Mouse (Mus musculus): ENCODE results near the gene Sox5. TPM values are rescaled to one million over a fixed set of nuclear protein-coding genes. Genes with fewer than 3 reads are reported as not detected.

The Sox5 gene
- total and polyA plus RNA-seq, 2 experiments from 2014 or later, result 2.1 to 3.2 TPM

DNA sequence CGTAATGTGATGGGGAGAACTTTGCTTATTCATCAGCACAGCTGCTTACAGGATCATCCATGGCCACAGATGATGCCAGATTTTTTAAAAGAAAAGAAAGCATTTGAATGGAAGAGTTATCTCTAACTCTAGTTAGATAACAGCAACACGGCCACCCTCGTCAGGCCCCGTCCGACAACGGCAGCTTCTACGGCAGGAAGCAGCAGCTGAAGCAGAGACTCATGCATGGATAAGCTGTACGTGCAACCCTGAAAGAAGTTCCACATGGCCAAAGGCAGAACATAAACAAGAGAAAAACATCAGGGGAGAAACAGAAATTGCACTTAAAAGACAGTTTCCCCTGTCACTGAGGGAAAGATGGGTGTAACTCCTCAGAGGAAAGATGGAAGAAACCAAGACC is 94.1 kb downstream of the Sox5 start:
- no peak overlapping the region for H3K27ac ChIP-seq (ENCODE audit: low read depth)
- TF ChIP-seq EP300 (IDR thresholded peaks at IDR 0.05; ENCODE audit: low read depth), result no peak
- TF ChIP-seq CTCF (IDR thresholded peaks at IDR 0.05; ENCODE audit: low read depth), result no peak
- H3K9me3 ChIP-seq (replicated peaks; ENCODE audit: control insufficient read depth, low read length), result no peaks in the 10 kb centered on the region
- H3K4me2 ChIP-seq (ENCODE audit: low read depth, low read length), result no peak overlapping the region
- no peaks in the 10 kb centered on the region for H3K27me3 ChIP-seq (ENCODE audit: control insufficient read depth, insufficient read depth, low read length)
- H3K9ac ChIP-seq (replicated peaks; ENCODE audit: low read depth, low read length), result no peak overlapping the region
- 32% methylated on average over 8 of the region's 8 CpGs for WGBS
- ATAC-seq (ENCODE audit: insufficient read depth, low read depth), result no peak
- no peaks in the 10 kb centered on the region for H3K36me3 ChIP-seq (replicated peaks; ENCODE audit: control insufficient read depth, insufficient read depth, low read length)
- DNase-seq (ENCODE audit: low spot score), result no peak
- H3K4me1 ChIP-seq (ENCODE audit: control insufficient read depth, insufficient read depth), result no peaks in the 10 kb centered on the region
- H3K4me3 ChIP-seq (ENCODE audit: low read depth, low read length), result no peak overlapping the region

DNA sequence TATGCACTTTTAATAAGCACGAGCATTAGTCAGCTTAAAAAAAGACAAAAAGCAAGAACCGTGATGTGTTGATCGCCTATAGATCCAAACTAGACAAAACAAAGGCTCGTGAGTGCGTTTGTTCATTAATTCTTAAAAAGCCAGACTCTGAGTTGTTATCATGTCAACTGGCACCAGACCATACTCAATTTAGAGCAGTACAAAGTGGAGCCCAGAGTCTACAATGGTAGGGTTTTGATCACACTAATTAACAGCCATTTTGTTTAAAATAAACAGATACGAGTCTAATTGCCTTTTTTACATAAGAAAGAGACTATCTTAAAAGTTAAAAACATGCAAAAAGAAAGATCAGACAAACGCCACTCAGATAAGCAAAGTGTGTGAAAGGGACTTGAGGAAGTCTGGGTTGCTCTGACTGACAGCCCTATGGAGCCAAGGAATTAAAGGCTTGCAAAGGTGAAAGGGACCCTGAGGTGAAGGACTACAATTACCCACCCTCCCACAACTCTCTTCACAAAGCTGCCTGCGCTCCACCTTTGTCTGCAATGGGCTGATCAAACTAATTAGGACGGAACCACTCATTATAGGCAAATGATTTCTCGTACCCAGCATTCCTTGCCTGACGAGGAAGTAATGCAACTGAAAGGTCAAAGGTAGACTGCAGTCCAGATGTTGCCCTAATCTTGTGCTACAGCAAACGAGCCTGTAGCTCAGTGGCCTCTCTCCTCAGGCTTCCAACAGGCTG is 100.6 kb downstream of the Sox5 start:
- Histone ChIP-seq H3K4me1 (ENCODE audit: control insufficient read depth, insufficient read depth) (no peaks in the 10 kb centered on the region), H3K9me3 (replicated peaks; ENCODE audit: control insufficient read depth, low read length) (no peaks in the 10 kb centered on the region), H3K4me3 (ENCODE audit: low read depth, low read length) (no peak overlapping the region), H3K27ac (ENCODE audit: low read depth) (no peak overlapping the region), H3K36me3 (replicated peaks; ENCODE audit: control insufficient read depth, insufficient read depth, low read length) (no peaks in the 10 kb centered on the region), H3K9ac (replicated peaks; ENCODE audit: low read depth, low read length) (no peak overlapping the region), H3K27me3 (ENCODE audit: control insufficient read depth, insufficient read depth, low read length) (no peaks in the 10 kb centered on the region), H3K4me2 (ENCODE audit: low read depth, low read length) (no peak overlapping the region)
- TF ChIP-seq EP300 (IDR thresholded peaks at IDR 0.05; ENCODE audit: low read depth) (no peak), CTCF (IDR thresholded peaks at IDR 0.05; ENCODE audit: low read depth) (no peak)
- 67% methylated on average over 12 of the region's 12 CpGs for WGBS
- ATAC-seq (ENCODE audit: insufficient read depth, low read depth) (no peak), DNase-seq (ENCODE audit: low spot score) (no peak)

DNA sequence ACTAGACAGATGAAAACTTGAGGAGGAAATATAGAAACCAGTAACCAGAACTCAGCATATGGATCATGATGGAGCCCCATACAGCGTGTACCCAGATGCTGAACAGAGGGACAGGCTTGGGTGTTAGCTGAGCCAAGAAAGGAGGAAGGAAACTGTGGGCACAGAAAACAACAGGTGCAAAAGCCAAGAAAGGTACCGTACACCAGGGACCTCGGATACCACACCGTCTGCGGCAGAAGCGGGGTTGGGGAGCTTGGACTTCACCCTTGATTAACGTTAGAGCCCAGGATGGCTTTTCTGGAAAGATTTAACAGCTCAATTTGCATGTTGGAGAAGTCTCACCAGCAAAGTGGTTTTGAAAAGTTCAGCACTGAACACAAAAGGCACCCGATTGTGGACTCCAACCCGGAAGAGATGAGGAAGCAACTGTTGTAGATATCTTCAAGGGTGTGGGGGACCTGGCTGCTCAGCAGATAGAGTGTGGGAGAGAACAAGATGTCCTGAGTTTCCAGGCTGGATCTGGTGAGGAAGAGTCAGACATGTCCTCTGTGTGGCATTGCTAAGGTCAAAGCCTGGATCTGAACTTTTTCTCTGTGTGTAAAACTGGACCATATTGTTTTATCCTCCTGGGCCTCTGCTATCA is 104.2 kb downstream of the Sox5 start:
- TF ChIP-seq CTCF (IDR thresholded peaks at IDR 0.05; ENCODE audit: low read depth) (no peak), EP300 (IDR thresholded peaks at IDR 0.05; ENCODE audit: low read depth) (no peak)
- Histone ChIP-seq H3K4me3 (ENCODE audit: low read depth, low read length) (no peak overlapping the region), H3K27ac (ENCODE audit: low read depth) (no peak overlapping the region), H3K9me3 (replicated peaks; ENCODE audit: control insufficient read depth, low read length) (no peaks in the 10 kb centered on the region), H3K36me3 (replicated peaks; ENCODE audit: control insufficient read depth, insufficient read depth, low read length) (no peaks in the 10 kb centered on the region), H3K4me2 (ENCODE audit: low read depth, low read length) (no peak overlapping the region), H3K27me3 (ENCODE audit: control insufficient read depth, insufficient read depth, low read length) (no peaks in the 10 kb centered on the region), H3K9ac (replicated peaks; ENCODE audit: low read depth, low read length) (no peak overlapping the region), H3K4me1 (ENCODE audit: control insufficient read depth, insufficient read depth) (no peaks in the 10 kb centered on the region)
- WGBS, result 82% methylated on average over 9 of the region's 9 CpGs
- DNase-seq (ENCODE audit: low spot score), result no peak
- ATAC-seq (ENCODE audit: insufficient read depth, low read depth), result no peak

DNA sequence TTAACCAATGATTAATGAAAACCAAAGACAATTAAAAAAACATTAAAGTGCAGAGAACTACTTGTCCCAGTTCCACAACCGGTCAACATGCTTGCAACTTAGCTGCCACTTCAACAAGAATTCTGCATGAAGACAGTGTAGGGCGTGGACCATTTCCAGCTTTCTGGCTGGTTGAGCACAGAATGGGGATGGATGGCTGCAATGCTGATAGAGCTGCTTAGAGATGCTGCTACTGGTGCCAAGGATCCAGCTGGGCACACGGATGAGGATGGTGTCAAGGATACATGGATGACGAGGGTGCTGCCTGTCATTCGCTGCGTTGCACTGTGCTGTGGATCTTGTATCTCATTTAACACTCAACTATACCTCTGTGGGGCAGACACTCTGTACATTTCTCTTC is 106.7 kb downstream of the Sox5 start:
- H3K27me3 ChIP-seq (ENCODE audit: control insufficient read depth, insufficient read depth, low read length), result no peaks in the 10 kb centered on the region
- H3K9me3 ChIP-seq (replicated peaks; ENCODE audit: control insufficient read depth, low read length), result no peaks in the 10 kb centered on the region
- no peak overlapping the region for H3K9ac ChIP-seq (replicated peaks; ENCODE audit: low read depth, low read length)
- DNase-seq (ENCODE audit: low spot score) (no peak), ATAC-seq (ENCODE audit: insufficient read depth, low read depth) (no peak)
- H3K36me3 ChIP-seq (replicated peaks; ENCODE audit: control insufficient read depth, insufficient read depth, low read length), result no peaks in the 10 kb centered on the region
- no peak overlapping the region for H3K27ac ChIP-seq (ENCODE audit: low read depth)
- H3K4me1 ChIP-seq (ENCODE audit: control insufficient read depth, insufficient read depth), result no peaks in the 10 kb centered on the region
- WGBS, result 85% methylated on average over 6 of the region's 6 CpGs
- no peak overlapping the region for H3K4me2 ChIP-seq (ENCODE audit: low read depth, low read length)
- TF ChIP-seq CTCF (IDR thresholded peaks at IDR 0.05; ENCODE audit: low read depth) (no peak), EP300 (IDR thresholded peaks at IDR 0.05; ENCODE audit: low read depth) (no peak)
- H3K4me3 ChIP-seq (ENCODE audit: low read depth, low read length), result no peak overlapping the region

DNA sequence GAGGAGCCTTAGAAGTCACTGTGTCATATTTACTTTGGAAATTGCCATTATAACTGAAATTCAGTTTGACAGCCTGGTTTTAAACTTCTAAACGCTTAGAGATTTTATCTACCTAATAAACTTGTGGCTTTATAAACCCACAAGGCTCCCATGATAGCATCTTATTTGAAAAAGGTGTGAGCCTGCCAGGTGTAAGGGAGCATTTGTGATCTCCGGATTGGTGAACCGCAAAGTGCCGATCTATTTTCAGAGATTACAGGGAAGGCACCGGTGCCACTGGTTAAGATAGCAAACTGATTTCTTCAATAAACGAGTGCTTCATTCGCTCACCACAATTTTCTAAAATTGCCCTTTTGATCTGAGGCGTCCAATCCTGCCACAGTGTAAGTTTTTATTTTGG is 107.9 kb downstream of the Sox5 start:
- Histone ChIP-seq H3K27ac (ENCODE audit: low read depth) (no peak overlapping the region), H3K27me3 (ENCODE audit: control insufficient read depth, insufficient read depth, low read length) (no peaks in the 10 kb centered on the region), H3K9ac (replicated peaks; ENCODE audit: low read depth, low read length) (no peak overlapping the region), H3K9me3 (replicated peaks; ENCODE audit: control insufficient read depth, low read length) (no peaks in the 10 kb centered on the region), H3K4me2 (ENCODE audit: low read depth, low read length) (no peak overlapping the region), H3K36me3 (replicated peaks; ENCODE audit: control insufficient read depth, insufficient read depth, low read length) (no peaks in the 10 kb centered on the region), H3K4me3 (ENCODE audit: low read depth, low read length) (no peak overlapping the region), H3K4me1 (ENCODE audit: control insufficient read depth, insufficient read depth) (no peaks in the 10 kb centered on the region)
- DNase-seq (ENCODE audit: low spot score) (peak; percentile 3), ATAC-seq (ENCODE audit: insufficient read depth, low read depth) (no peak)
- TF ChIP-seq CTCF (IDR thresholded peaks at IDR 0.05; ENCODE audit: low read depth), result no peak
- TF ChIP-seq EP300 (IDR thresholded peaks at IDR 0.05; ENCODE audit: low read depth), result no peak
- WGBS, result 77% methylated on average over 8 of the region's 8 CpGs

Data from heart, postnatal 0 days (tissue).